Mouse (Mus musculus): ENCODE data around the gene Plin3. TPM values are rescaled to one million over a fixed set of nuclear protein-coding genes. Genes with fewer than 3 reads are reported as not detected.
A peak's percentile ranks its signal among the peaks of the same experiment; 100 is the strongest.

The Plin3 gene
- total and polyA plus RNA-seq, 2 experiments from 2014 or later, result 9.6 to 12.4 TPM

DNA sequence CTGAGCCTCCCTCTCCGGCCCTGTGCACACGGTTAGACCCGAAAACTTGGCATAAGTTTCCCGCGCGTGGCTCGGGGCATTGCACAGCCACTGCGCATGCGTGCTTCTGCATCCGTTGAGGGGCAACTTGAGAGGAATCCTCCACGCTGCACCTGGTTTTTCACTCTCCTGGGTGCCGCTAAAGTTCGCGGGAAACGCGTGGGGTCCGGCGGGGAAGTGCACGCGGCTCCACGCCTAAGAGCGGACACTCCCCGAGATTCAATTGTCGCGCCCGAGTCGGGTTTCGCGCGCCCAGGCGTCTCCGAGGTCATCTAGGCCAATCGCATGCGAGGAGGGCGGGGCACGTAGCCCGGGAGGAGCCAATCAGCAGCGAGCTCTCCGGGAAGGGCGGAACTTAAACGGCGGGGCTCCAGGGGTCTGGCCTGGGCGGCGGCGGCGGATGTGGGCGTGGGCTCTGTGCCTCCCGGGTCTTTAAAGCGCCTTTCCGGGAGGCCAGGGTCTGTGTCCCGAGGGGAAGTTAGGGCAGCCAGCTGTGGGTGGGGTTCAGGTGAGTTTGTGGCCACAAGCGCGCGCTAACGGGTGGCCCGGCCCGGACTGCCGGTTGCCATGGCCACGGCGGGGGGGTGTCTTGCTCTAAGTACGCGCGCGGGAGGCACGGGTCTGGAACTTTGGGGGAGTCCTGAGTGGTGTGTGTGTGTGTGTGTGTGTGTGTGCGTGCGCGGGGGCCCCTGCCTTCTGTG is 11.3 kb upstream of the Plin3 start:
- 0 out of 2 replicates have a peak, but pooled peaks cover 3% of the 10 kb centered on the region for H3K4me1 ChIP-seq (ENCODE audit: insufficient read depth, low read length)
- no peaks in the 10 kb centered on the region for H3K27me3 ChIP-seq (ENCODE audit: insufficient read depth, low read length)
- no peak for TF ChIP-seq CTCF (IDR thresholded peaks at IDR 0.05)
- ATAC-seq (ENCODE audit: low FRiP score) (peak; percentile 96), DNase-seq (ENCODE audit: low spot score) (peak; percentile 95)
- no peak overlapping the region for H3K27ac ChIP-seq (ENCODE audit: low read depth, low read length)
- H3K9ac ChIP-seq (replicated peaks; ENCODE audit: low read length, poor library complexity, severe bottlenecking), result 0 out of 2 replicates have a peak overlapping the region, but pooled peaks have one; percentile 44
- under 1% methylated on average over 64 of the region's 68 CpGs for WGBS
- H3K9me3 ChIP-seq (ENCODE audit: low read length), result no peaks in the 10 kb centered on the region
- peak overlapping the region; percentile 60 for H3K4me3 ChIP-seq (ENCODE audit: low read depth, low read length)
- peak overlapping the region; percentile 95 for H3K4me2 ChIP-seq (ENCODE audit: low read depth, low read length, poor library complexity, severe bottlenecking)
- H3K36me3 ChIP-seq (ENCODE audit: insufficient read depth, low read length), result no peaks in the 10 kb centered on the region

DNA sequence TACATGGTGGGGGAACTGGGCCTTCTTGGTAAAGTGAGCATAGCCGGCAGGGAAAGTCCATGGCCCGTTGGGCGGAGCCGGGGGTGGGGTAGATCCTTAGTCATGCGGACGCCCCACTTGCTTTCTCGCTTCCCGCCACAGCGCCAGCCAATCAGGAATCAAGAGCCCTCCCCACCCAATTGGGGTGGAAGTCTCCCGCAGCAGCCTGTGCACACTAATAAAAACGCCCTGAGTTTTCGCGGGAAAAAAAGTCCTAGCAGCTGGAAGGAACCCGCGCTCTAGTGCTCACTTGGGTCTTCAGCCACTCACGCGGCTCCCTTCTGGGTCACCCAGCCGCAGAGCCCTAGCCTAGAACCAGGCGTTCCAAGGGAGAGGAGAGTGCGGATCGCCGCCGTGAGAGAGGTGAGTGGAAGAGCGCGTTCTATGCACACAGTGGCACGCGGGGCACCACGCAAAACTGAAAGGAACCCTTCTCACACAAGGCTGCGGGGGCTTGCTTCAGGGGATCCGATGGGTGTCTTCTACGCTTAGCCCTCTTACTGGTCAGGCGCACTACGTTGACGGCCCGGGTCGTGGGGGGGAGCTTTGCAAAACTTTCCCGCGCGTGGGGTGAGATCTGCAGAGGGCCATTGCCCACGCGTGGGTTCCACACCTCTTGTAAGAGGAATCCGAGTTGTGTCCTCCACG is 10.6 kb upstream of the Plin3 start, which contains the start of gene Uhrf1:
TSS of gene Uhrf1 (plus strand) at position 162 of the 687 bp plus-strand sequence.
- DNase-seq (ENCODE audit: low spot score) (peak; percentile 77), ATAC-seq (ENCODE audit: low FRiP score) (peak; percentile 18)
- Histone ChIP-seq H3K27me3 (ENCODE audit: insufficient read depth, low read length) (no peaks in the 10 kb centered on the region), H3K4me3 (ENCODE audit: low read depth, low read length) (peak within 1 kb of the TSS; percentile 60), H3K9me3 (ENCODE audit: low read length) (no peaks in the 10 kb centered on the region), H3K4me1 (ENCODE audit: insufficient read depth, low read length) (0 out of 2 replicates have a peak, but pooled peaks cover 3% of the 10 kb centered on the region), H3K4me2 (ENCODE audit: low read depth, low read length, poor library complexity, severe bottlenecking) (peak within 1 kb of the TSS; percentile 95), H3K27ac (ENCODE audit: low read depth, low read length) (no peak within 1 kb of the TSS), H3K9ac (replicated peaks; ENCODE audit: low read length, poor library complexity, severe bottlenecking) (0 out of 2 replicates have a peak within 1 kb of the TSS, but pooled peaks have one; percentile 44), H3K36me3 (ENCODE audit: insufficient read depth, low read length) (no peaks in the 10 kb centered on the region)
- no peak for TF ChIP-seq CTCF (IDR thresholded peaks at IDR 0.05)
- WGBS, result under 1% methylated on average over 43 of the region's 43 CpGs

DNA sequence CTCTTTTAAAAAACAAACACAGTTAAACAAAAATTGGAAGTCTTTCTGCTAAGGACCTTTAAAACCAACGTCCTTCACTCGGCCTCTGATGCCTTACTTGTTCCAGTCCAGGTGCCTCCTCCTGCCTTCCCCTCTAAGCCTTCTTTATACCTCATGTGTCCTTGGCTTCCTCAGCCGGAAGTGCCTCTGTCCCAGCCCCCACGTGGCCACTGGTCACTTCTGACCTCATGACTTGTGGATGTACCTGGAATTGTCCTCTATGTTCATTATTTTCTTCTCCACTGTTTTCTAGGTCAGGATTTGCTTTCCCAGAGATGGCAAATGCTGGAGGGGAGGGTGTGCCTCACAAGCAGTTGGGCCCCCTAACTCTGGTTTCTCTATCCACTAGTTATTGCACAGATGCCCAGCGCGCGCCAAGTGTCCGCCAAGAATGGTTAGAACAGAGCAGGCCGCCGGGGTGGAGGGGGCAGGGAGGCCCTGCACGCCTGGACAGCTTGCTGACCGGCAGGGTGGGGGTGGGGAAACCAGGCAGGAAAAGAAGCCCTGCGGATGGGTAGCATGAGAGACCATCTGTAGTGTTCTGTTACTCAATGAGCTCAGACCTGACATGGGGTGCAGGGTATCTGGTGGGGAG is 9.8 kb upstream of the Plin3 start:
- Histone ChIP-seq H3K4me3 (ENCODE audit: low read depth, low read length) (no peak overlapping the region), H3K4me1 (ENCODE audit: insufficient read depth, low read length) (0 out of 2 replicates have a peak, but pooled peaks cover 3% of the 10 kb centered on the region), H3K27me3 (ENCODE audit: insufficient read depth, low read length) (no peaks in the 10 kb centered on the region), H3K27ac (ENCODE audit: low read depth, low read length) (no peak overlapping the region), H3K9ac (replicated peaks; ENCODE audit: low read length, poor library complexity, severe bottlenecking) (no peak overlapping the region), H3K9me3 (ENCODE audit: low read length) (no peaks in the 10 kb centered on the region), H3K36me3 (ENCODE audit: insufficient read depth, low read length) (no peaks in the 10 kb centered on the region), H3K4me2 (ENCODE audit: low read depth, low read length, poor library complexity, severe bottlenecking) (no peak overlapping the region)
- peak; percentile 12 for DNase-seq (ENCODE audit: low spot score)
- 21% methylated on average over 13 of the region's 13 CpGs for WGBS
- ATAC-seq (ENCODE audit: low FRiP score), result no peak
- TF ChIP-seq CTCF (IDR thresholded peaks at IDR 0.05), result no peak

DNA sequence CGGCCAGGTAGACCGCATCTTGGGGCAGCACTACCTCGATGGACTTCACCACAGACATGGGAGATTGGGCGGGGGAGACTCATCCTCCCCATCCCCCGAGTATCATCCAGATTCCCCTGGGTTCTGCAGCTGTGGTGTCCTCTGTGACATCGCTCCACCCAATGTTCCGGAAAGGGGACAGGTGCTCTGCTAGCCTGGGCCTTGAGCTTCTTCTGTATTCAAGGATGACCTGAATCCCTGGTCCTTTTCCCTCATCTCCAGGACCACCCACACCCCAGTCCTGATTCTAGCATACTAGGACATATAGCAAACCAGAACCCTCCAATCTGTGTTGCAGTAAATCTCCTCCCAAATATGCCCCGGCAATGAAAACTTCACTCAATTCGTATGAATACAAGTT is 7.5 kb upstream of the Plin3 start, which contains the start of gene Arrdc5:
TSS of gene Arrdc5 (minus strand) at position 101 of the 400 bp plus-strand sequence.
- H3K4me3 ChIP-seq (ENCODE audit: low read depth, low read length), result no peak within 1 kb of the TSS
- no peak within 1 kb of the TSS for H3K27ac ChIP-seq (ENCODE audit: low read depth, low read length)
- no peaks in the 10 kb centered on the region for H3K36me3 ChIP-seq (ENCODE audit: insufficient read depth, low read length)
- H3K4me1 ChIP-seq (ENCODE audit: insufficient read depth, low read length), result 0 out of 2 replicates have a peak, but pooled peaks cover 3% of the 10 kb centered on the region
- ATAC-seq (ENCODE audit: low FRiP score) (no peak), DNase-seq (ENCODE audit: low spot score) (no peak)
- H3K4me2 ChIP-seq (ENCODE audit: low read depth, low read length, poor library complexity, severe bottlenecking), result no peak within 1 kb of the TSS
- H3K27me3 ChIP-seq (ENCODE audit: insufficient read depth, low read length), result no peaks in the 10 kb centered on the region
- H3K9ac ChIP-seq (replicated peaks; ENCODE audit: low read length, poor library complexity, severe bottlenecking), result no peak within 1 kb of the TSS
- no peak for TF ChIP-seq CTCF (IDR thresholded peaks at IDR 0.05)
- 90% methylated on average over 9 of the region's 9 CpGs for WGBS
- no peaks in the 10 kb centered on the region for H3K9me3 ChIP-seq (ENCODE audit: low read length)

DNA sequence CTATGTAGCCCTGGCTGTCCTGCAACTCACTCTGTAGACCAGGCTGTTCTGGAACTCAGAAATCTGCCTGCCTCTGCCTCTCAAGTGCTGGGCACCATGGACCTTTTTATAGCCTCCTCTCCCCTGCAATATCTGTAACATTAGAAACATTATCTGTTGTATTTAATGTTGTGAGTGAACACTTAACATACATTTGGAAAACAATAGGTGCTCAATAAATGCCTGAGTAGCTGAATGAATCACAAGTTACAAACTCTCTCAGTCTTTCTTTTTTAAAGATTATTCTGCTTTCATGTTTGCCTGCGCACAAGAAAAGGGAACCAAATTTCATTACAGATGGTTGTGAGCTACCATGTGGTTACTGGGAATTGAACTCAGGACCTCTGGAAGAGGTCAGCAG is 5.6 kb upstream of the Plin3 start:
- ATAC-seq (ENCODE audit: low FRiP score), result no peak
- Histone ChIP-seq H3K4me3 (ENCODE audit: low read depth, low read length) (no peak overlapping the region), H3K9ac (replicated peaks; ENCODE audit: low read length, poor library complexity, severe bottlenecking) (no peak overlapping the region), H3K4me2 (ENCODE audit: low read depth, low read length, poor library complexity, severe bottlenecking) (no peak overlapping the region), H3K36me3 (ENCODE audit: insufficient read depth, low read length) (no peaks in the 10 kb centered on the region), H3K4me1 (ENCODE audit: insufficient read depth, low read length) (no peaks in the 10 kb centered on the region), H3K27me3 (ENCODE audit: insufficient read depth, low read length) (0 out of 2 replicates have a peak, but pooled peaks cover 4% of the 10 kb centered on the region), H3K9me3 (ENCODE audit: low read length) (no peaks in the 10 kb centered on the region), H3K27ac (ENCODE audit: low read depth, low read length) (no peak overlapping the region)
- DNase-seq (ENCODE audit: low spot score), result no peak
- TF ChIP-seq CTCF (IDR thresholded peaks at IDR 0.05), result no peak
- 97% methylated on average over 1 of the region's 1 CpGs for WGBS
